Mouse (Mus musculus): ENCODE data around the gene Pgls.

- TF ChIP-seq CTCF (IDR thresholded peaks at IDR 0.05; ENCODE audit: low read depth) (no peak), EP300 (IDR thresholded peaks at IDR 0.05; ENCODE audit: low read depth) (no peak)
Measured at GRCm38 (mm10) chr8:71572077-71572476, 19.9 kb upstream of the Pgls start.

All from heart, postnatal 0 days (tissue).